Mouse (Mus musculus) heart, adult 2 months (tissue): ENCODE results near the gene Tlr9. TPM values are rescaled to one million over a fixed set of nuclear protein-coding genes. Genes with fewer than 3 reads are reported as not detected.

Experiments used
- DNase-seq, 2 experiments: peaks; one replicate each; pipeline ENCODE4 v3.0.0; 2021
- H3K27ac ChIP-seq: fragments of 200-600 bp; 2 replicates; pipeline ENCODE4 v1.8.1; 2022
- H3K27me3 ChIP-seq: fragments of 200-500 bp; 2 replicates; pipeline ENCODE4 v1.6.1; 2012; ENCODE audit warnings: mild to moderate bottlenecking, low read length, inconsistent platforms, mixed read lengths; ENCODE audit not compliant: control insufficient read depth, insufficient read depth
- H3K36me3 ChIP-seq: fragments of 200-500 bp; 2 replicates; pipeline ENCODE4 v1.6.1; 2012; ENCODE audit warnings: low read length, inconsistent platforms; ENCODE audit not compliant: control insufficient read depth, insufficient read depth
- H3K4me1 ChIP-seq: fragments of 200-500 bp; 2 replicates; pipeline ENCODE4 v1.6.1; 2011; ENCODE audit warnings: low read length; ENCODE audit not compliant: control insufficient read depth, insufficient read depth
- H3K4me3 ChIP-seq: fragments of 200-600 bp; 2 replicates; pipeline ENCODE4 v1.8.1; 2022
- H3K79me2 ChIP-seq: fragments of 200-500 bp; replicated peaks from 2 replicates; pipeline ENCODE4 v1.6.1; 2012; ENCODE audit warnings: mild to moderate bottlenecking, inconsistent platforms, low read length, moderate library complexity, mixed read lengths; ENCODE audit not compliant: control insufficient read depth, insufficient read depth
- H3K9ac ChIP-seq: fragments of 200-500 bp; 2 replicates; pipeline ENCODE4 v1.6.1; 2012; ENCODE audit warnings: low read depth, mild to moderate bottlenecking, control low read depth, inconsistent platforms, low read length, mixed read lengths
- CTCF ChIP-seq: fragments of 200-600 bp; IDR thresholded peaks from 2 replicates; pipeline ENCODE4 v1.8.1; 2022; ENCODE audit warnings: antibody characterized with exemption, mild to moderate bottlenecking, moderate library complexity
- EP300 ChIP-seq: fragments of 200-500 bp; IDR thresholded peaks from 2 replicates; pipeline ENCODE4 v1.6.1; 2011; ENCODE audit warnings: low read depth, low read length, control low read depth; ENCODE audit not compliant: insufficient read depth
- POLR2A ChIP-seq: fragments of 200-500 bp; IDR thresholded peaks from 2 replicates; pipeline ENCODE4 v1.6.1; 2011; ENCODE audit warnings: mild to moderate bottlenecking, low read depth, low read length, control low read depth; ENCODE audit not compliant: insufficient read depth
- WGBS: fragments of 180-500 bp; shearing (Covaris S2); methylation state at CpG from one replicate; pipeline ENCODE4 v1.1.7; 2018; 5-methylcytosine and 5-hydroxymethylcytosine counted together
- intact Hi-C: fragments of 180-260 bp; cut with DNase I; formaldehyde crosslinking; loops from one replicate; pipeline ENCODE4 v1.15.1; 2025
- polyA plus RNA-seq: library from polyadenylated mRNA; depleted of rRNA; stranded (reverse); fragments of >200 nt; gene quantifications from 2 replicates; pipeline ENCODE4 v1.2.3, GENCODE M21; 2012
- total RNA-seq, 2 experiments: library from RNA; stranded (reverse); gene quantifications; 2 replicates each; pipeline ENCODE4 v1.2.3; 2021

The Tlr9 gene
- total and polyA plus RNA-seq, 3 experiments, result 0.39 to 1.9 (median 0.47) TPM

DNA sequence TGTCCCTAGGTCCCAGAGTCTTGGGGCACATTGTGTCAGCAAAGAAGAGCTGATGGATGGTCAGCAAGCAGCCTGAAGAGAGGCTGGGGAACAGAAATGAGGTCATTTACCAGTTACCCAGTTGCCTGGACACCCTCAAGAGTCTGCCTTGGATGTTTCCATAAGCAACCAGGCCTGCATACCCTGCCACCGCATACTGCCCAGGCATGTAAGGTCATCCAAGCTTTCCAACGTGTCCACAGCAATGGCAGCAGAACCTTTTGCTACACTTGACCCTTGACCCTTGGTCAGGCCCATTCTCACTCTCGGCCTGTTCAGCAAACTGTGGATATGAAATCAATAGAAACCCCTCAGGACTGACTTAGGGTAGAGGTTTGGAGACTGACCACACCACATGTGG, 39.1 kb downstream of the Tlr9 start:
- intact Hi-C loops, result no loop called here
- TF ChIP-seq CTCF, result no peak
- no peak for TF ChIP-seq POLR2A
- TF ChIP-seq EP300, result no peak
- Histone ChIP-seq H3K4me3 (no peak overlapping the region), H3K36me3 (no peaks in the 10 kb centered on the region), H3K4me1 (no peaks in the 10 kb centered on the region), H3K27me3 (no peaks in the 10 kb centered on the region), H3K27ac (no peak overlapping the region), H3K79me2 (no peaks in the 10 kb centered on the region), H3K9ac (no peak overlapping the region)
- 87% methylated on average over 3 of the region's 3 CpGs for WGBS
- no peak for DNase-seq

DNA sequence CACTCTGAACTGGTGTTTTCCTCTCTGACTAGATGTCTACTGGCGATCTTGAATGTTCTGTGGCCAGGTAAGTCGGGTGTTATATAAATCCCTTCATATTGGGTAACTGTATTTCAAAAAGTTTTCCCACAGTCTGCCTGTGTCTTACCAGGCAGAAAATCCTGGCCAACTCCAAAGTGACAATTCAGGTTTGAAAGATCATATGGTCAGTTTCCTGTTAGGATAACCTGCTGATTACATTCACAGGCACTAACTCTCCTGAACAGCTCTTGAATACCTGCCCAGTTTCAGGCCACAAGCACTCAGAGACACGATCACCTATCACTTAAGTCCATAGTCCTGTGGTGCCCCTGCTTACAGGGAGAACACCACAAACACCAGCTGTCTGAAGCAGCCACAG, 39.7 kb downstream of the Tlr9 start:
- WGBS, result 73% methylated on average over 3 of the region's 3 CpGs
- intact Hi-C loops, result no loop called here
- H3K27me3 ChIP-seq, result no peaks in the 10 kb centered on the region
- no peaks in the 10 kb centered on the region for H3K36me3 ChIP-seq
- TF ChIP-seq POLR2A (no peak), CTCF (no peak), EP300 (no peak)
- H3K9ac ChIP-seq, result no peak overlapping the region
- no peaks in the 10 kb centered on the region for H3K79me2 ChIP-seq
- no peak for DNase-seq
- no peak overlapping the region for H3K4me3 ChIP-seq
- no peaks in the 10 kb centered on the region for H3K4me1 ChIP-seq
- no peak overlapping the region for H3K27ac ChIP-seq

DNA sequence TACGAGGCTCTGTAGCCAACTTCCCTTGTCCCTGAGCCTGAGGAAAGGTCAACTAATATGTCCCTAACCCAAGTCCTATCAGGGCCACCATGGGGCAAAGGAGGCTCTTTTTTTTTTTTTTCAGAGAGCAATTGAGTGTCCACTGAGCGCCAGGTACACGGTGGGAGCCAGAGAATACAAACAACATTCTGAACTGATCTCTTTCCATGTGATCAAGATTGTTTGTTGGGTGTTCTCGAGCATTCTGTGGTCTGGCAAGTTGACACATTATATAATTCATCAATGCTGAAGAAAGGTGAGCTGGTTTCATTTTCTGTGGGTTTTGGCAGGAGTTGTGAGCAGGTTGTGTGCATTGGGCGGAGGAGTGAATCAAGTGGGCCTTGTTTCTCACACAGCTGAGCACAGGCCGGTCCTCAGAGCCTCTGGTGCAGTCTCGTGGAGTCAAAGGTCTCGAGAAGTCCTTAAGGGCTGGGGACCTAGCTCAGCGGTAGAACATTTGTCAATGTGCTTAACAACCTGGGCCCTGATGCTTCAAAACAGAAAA, 41.1 kb downstream of the Tlr9 start:
- WGBS, result 84% methylated on average over 9 of the region's 9 CpGs
- intact Hi-C loops, result no loop called here
- no peaks in the 10 kb centered on the region for H3K27me3 ChIP-seq
- no peak overlapping the region for H3K4me3 ChIP-seq
- no peak overlapping the region for H3K9ac ChIP-seq
- no peak for DNase-seq
- TF ChIP-seq CTCF (no peak), POLR2A (no peak), EP300 (no peak)
- H3K79me2 ChIP-seq, result no peaks in the 10 kb centered on the region
- no peaks in the 10 kb centered on the region for H3K4me1 ChIP-seq
- no peak overlapping the region for H3K27ac ChIP-seq
- H3K36me3 ChIP-seq, result no peaks in the 10 kb centered on the region

DNA sequence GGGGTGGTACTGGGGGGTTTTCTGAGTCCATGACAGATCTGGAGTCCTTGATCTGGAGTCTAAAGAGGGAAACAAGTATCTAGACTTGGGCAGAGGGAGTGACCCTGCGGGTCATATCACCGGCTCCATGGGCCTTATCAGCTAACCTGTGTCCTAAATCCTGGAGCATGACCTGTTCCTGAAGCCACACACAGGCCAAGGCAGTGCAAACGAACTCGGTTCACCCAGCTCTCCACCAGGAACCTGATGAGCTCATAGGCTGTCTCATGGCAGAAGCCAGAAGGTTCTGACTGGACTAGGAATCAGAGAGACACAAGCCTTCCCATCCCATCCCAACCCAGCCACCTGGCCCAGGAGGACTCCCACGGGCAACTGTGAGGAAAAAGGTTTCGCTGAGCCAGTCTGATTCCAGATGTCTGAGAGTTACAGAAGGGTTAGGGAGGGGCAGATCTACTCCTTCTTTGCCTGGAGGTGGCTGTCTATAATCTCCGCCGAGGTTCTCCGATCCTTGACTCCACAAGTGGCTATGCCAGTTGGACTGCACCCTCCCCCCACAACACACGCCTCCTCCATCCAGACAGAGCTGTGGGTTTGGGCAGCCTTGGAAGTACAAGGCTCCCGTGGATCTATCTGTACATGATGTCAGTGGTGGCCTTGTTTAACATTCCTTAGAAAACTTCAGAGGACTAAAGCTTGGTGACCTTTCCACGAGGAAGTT, 43.1 kb downstream of the Tlr9 start:
- H3K79me2 ChIP-seq, result no peaks in the 10 kb centered on the region
- TF ChIP-seq EP300, result no peak
- no peak for TF ChIP-seq POLR2A
- TF ChIP-seq CTCF, result no peak
- intact Hi-C loops, result no loop called here
- H3K4me3 ChIP-seq, result no peak overlapping the region
- no peak for DNase-seq
- whole genome bisulfite sequencing, result 74% methylated on average over 12 of the region's 12 CpGs
- no peak overlapping the region for H3K9ac ChIP-seq
- no peaks in the 10 kb centered on the region for H3K4me1 ChIP-seq
- no peaks in the 10 kb centered on the region for H3K27me3 ChIP-seq
- no peaks in the 10 kb centered on the region for H3K36me3 ChIP-seq
- H3K27ac ChIP-seq, result no peak overlapping the region

DNA sequence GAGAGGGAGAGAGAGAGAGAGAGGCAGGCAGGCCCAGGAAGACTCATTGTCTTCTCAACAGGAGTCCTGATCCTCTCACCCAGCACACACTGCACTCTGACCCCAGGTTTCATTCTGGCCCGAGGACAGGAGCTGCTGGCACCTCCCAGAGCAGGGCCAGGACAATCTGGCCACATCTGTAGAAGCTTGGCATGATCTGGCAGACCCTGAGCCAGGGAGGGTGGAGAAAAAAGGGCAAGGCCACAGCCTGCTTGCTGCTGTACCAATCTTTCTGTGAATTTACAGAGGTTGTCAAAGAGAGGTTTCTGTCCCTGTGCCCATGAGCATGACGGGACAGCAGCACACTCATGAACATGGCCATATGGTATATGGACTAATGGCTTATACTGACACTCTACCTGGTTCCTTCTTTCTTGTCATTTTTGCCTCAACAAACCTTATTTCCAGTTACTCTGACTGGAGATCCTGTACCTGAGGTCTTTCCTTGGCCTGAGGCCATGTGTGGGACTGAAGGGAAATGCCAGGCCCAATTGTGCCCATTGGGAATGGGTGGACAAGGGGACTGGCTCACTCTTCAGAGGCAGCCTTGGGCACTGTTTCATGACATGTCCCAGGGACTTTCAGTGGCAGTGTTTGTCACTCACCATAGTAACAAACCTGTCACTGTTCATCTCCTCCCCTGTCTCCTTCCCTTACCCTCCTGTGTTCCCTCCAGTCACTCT, 44.7 kb downstream of the Tlr9 start:
- H3K27ac ChIP-seq, result no peak overlapping the region
- H3K36me3 ChIP-seq, result no peaks in the 10 kb centered on the region
- intact Hi-C loops, result no loop called here

DNA sequence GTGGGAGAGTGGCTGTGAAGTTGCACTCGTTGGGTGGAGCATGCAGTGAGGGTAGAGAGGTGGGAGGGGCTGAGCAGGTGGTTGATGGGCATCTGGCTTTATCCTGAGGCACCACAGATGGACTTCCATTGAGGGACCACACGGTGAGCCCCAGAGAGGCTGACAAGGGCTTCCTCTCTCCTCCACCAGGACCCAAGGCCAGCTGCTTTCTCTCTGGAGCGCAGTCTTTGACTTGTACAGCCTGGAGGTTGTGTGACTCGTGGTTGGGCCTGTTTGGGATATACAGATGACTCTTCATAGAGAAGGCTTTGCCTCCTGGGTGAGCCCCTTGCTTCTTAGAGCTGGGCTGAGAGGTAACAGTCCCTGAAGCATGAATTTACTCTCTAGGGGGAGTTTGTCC, 46.0 kb downstream of the Tlr9 start:
- no peaks in the 10 kb centered on the region for H3K4me1 ChIP-seq
- DNase-seq, result no peak
- TF ChIP-seq POLR2A (no peak), CTCF (no peak), EP300 (no peak)
- H3K27me3 ChIP-seq, result no peaks in the 10 kb centered on the region
- H3K27ac ChIP-seq, result no peak overlapping the region
- H3K36me3 ChIP-seq, result no peaks in the 10 kb centered on the region
- H3K79me2 ChIP-seq, result no peaks in the 10 kb centered on the region
- H3K9ac ChIP-seq, result no peak overlapping the region
- H3K4me3 ChIP-seq, result no peak overlapping the region
- intact Hi-C loops, result no loop called here
- WGBS, result 57% methylated on average over 4 of the region's 4 CpGs

More for the DNA sequence above, 44.7 kb downstream of the Tlr9 start:
- Histone ChIP-seq H3K4me1 (no peaks in the 10 kb centered on the region), H3K27me3 (no peaks in the 10 kb centered on the region), H3K4me3 (no peak overlapping the region), H3K9ac (no peak overlapping the region), H3K79me2 (no peaks in the 10 kb centered on the region)
- no peak for DNase-seq
- 49% methylated on average over 2 of the region's 2 CpGs for WGBS
- TF ChIP-seq CTCF (no peak), POLR2A (no peak), EP300 (no peak)
